Mouse (Mus musculus): ENCODE results near the gene Tmbim6.

Gene Tmbim6

GRCm38 (mm10) chr15:99392486-99393385 is at the start of gene Tmbim6:
Gene Tmbim6 (plus strand): TSS chr15:99392882.
- peak; percentile 100 for DNase-seq (ENCODE audit: low read depth, low spot score)

- DNase-seq (ENCODE audit: low read depth, low spot score), result peak; percentile 93
Observed at GRCm38 (mm10) chr15:99343414-99344147, 49.1 kb upstream of the Tmbim6 start.

GRCm38 (mm10) chr15:99344148-99344870 is 48.4 kb upstream of the Tmbim6 start:
- DNase-seq (ENCODE audit: low read depth, low spot score), result peak; percentile 78

DNA sequence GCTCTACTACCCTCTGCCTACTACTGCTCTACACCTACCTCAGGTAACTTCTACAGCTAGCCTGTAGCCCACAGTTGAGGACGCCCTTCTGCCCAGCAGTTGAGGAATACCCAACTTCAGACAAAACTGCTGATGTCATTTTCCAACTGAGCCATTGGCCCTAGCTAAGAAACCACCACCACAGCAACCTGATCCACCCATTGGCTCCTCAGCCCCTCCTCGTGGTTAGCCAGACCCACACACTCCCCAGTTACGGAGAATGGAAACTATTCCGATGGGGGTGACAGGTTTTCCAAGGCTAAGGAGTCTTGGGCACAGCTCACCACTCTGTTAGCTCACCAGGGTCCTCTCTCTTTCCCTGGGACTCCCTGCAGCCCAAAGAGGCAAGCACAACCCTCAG is 47.7 kb upstream of the Tmbim6 start:
- DNase-seq (ENCODE audit: low read depth, low spot score), result no peak

GRCm38 (mm10) chr15:99351610-99352009 is 41.1 kb upstream of the Tmbim6 start:
- no peak for DNase-seq (ENCODE audit: low read depth, low spot score)

DNA sequence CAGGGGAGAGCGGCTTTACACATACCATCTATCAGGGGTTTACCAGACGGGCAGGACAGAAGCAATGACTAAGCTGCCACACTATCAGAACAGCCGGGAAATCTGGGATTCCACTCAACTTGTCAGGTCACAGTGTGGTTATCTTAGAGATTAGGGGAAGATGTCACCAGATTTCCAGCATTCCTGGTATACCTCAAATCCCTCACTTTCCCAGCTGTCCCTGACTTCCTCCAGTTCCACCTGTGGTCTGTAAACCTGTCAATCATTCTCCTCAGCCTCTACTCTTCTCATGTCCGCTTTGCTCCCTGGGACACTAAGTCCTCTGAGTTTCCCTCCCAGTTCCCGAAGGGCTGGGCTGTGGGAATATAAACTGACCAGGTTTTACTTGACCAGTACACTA is 40.4 kb upstream of the Tmbim6 start:
- no peak for DNase-seq (ENCODE audit: low read depth, low spot score)

- DNase-seq (ENCODE audit: low read depth, low spot score), result no peak
Observed at GRCm38 (mm10) chr15:99355660-99356059, 37.0 kb upstream of the Tmbim6 start.

GRCm38 (mm10) chr15:99356462-99356861 is 36.2 kb upstream of the Tmbim6 start:
- DNase-seq (ENCODE audit: low read depth, low spot score), result no peak

DNA sequence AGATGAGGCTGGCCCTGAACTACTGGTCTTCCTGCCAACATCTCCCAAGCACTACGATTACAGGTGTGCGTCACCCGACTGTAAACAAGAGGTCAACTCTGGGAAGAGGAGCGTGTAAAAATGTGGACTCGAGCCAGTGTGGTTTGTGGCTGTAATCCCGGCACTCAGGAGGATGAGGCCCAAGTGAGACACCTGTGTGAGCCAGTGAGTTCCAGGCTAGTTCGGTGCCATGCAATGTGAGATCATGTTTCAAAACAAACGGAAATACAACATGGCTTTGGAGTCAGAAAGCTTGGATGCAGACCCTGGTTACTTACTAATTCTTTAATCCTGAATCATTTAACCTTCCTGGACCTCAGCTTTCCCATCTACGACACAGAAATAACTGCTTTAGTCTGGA is 33.7 kb upstream of the Tmbim6 start:
- DNase-seq (ENCODE audit: low read depth, low spot score), result no peak

GRCm38 (mm10) chr15:99364022-99364530 is 28.6 kb upstream of the Tmbim6 start:
- DNase-seq (ENCODE audit: low read depth, low spot score), result no peak

GRCm38 (mm10) chr15:99364921-99365320 is 27.8 kb upstream of the Tmbim6 start:
- DNase-seq (ENCODE audit: low read depth, low spot score), result no peak

- peak; percentile 13 for DNase-seq (ENCODE audit: low read depth, low spot score)
Observed at GRCm38 (mm10) chr15:99368583-99369266, 24.0 kb upstream of the Tmbim6 start.

DNA sequence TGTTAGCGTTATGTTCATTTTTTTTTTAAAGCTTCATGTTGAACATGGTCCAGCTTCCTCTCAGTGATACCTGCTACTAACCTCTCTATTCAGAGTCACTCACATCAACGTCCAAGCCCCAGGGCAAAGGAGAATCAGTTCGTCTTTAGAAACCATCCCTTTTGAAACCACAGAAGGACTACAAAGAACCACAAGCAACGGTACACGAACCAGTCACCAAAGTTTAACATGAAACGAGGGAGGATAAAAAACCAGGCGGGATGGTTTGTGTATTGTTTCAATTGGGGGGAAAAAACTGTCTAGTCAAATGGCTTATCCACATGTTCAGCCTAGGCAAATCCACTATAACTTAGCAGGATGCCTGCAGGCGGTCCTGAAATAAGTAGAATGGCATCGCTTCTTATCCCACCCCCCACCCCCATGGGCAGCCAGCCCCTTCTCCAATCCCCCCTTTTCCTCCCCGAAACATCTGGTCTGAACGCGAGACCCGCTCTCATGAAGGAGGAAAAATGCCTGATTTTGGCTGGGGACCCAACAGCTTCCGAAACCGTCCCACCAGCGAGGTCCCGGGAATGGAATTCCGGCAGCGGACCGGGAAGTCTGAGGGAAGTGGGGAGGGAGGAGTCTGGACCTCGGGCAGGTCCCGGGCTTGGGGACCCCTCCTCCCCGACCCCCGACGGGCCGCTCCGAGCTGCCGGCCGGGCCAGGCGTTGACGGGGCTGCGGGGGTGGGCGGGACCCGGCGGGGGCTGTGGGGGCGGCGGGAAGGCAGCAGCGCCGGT is 23.1 kb upstream of the Tmbim6 start:
- no peak for DNase-seq (ENCODE audit: low read depth, low spot score)

- DNase-seq (ENCODE audit: low read depth, low spot score), result peak; percentile 95
Observed at GRCm38 (mm10) chr15:99370259-99370691, 22.4 kb upstream of the Tmbim6 start, which contains the start of gene Fmnl3. Gene Fmnl3 (minus strand): TSS chr15:99370482.

DNA sequence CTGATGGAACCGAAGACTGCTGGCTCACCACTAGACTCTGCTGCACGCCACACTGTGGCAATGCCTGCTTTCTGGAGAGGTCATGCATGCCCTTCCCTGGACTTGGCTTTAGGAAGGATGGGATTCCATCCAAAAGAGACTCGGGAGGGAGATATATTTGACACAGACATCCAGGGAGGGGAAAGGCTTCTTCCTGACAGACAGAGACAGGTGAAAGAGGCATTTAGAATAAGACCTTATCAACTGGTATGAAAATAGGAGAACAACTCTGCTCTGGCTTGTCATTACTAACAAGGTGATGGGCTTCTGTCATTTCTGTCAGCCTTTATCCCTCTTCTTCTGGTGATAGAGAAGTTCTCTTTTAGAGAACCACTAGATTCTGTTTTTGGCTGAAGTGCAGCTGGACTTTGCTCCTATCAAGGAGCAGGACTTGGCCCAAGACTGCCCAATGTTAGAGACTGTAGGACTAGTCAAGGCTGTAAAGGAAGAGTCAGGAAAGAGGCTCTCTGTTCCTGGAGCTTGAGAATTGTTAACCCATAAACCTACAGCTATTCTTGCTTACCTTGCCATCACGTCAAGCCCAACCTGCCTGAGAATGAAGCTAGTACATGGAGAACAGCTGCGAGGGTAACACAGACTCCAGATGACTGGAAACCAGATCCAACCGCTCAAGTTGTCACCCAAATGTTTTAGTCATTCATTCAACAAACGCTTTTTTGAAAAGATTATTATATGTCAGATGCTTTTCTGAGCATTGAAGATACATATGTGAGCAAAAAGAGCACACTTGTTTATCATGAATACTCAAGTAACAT is 20.9 kb upstream of the Tmbim6 start:
- no peak for DNase-seq (ENCODE audit: low read depth, low spot score)

DNA sequence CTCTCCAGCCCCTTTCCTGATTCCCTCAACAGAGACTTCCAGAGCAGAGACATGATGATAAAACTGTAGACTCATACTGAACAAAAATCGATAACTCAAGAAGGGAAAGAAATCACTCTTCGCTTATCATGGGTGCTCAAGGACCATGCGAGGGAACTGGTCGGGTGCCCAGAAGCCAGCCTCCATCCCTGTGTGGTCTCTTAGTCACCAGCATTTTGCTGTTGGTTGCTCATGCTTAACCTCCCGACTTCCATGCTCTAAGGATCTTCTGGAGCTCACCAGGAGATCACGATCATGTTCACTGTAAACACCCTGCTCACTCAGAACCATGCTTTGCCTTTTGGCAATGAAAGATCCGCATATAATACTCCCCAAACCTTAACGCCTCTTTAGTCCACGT is 19.9 kb upstream of the Tmbim6 start:
- DNase-seq (ENCODE audit: low read depth, low spot score), result no peak

- DNase-seq (ENCODE audit: low read depth, low spot score), result no peak
Observed at GRCm38 (mm10) chr15:99375036-99375435, 17.6 kb upstream of the Tmbim6 start.

GRCm38 (mm10) chr15:99375581-99375980 is 17.1 kb upstream of the Tmbim6 start:
- DNase-seq (ENCODE audit: low read depth, low spot score), result no peak

- no peak for DNase-seq (ENCODE audit: low read depth, low spot score)
Observed at GRCm38 (mm10) chr15:99376240-99376639, 16.4 kb upstream of the Tmbim6 start.
